Mouse (Mus musculus) heart, postnatal 14 days (tissue): ENCODE results near the gene Wnt10a. TPM values are rescaled to one million over a fixed set of nuclear protein-coding genes. Genes with fewer than 3 reads are reported as not detected.
"Not testable (repeated sequence)": the region's sequence is repeated elsewhere in the genome, so short reads cannot be mapped to it uniquely, and the experiment has no call there.

Experiments used
- DNase-seq, 2 experiments: peaks; one replicate each; pipeline ENCODE4 v3.0.0; 2021 to 2022
- intact Hi-C: fragments of 180-260 bp; cut with DNase I; formaldehyde crosslinking; loops from one replicate; pipeline ENCODE4 v1.15.1; 2025
- total RNA-seq, 2 experiments: library from RNA; stranded (reverse); gene quantifications; 2 replicates each; pipeline ENCODE4 v1.2.3; 2021

The Wnt10a gene
- total RNA-seq, 2 experiments from 2014 or later = not detected

- peak; percentile 90 to 96 for DNase-seq
These were observed 16.8 kb downstream of the Wnt10a start for GRCm38 (mm10) chr1:74808078-74808477.

GRCm38 (mm10) chr1:74809007-74809406 lies 17.7 kb downstream of the Wnt10a start:
- no peak for DNase-seq
- intact Hi-C loops = loop anchor here (2.0 kb wide), 1 partner anchor 46 kb away; no protein-coding TSS in a partner anchor

More at GRCm38 (mm10) chr1:74808078-74808477, 16.8 kb downstream of the Wnt10a start:
- intact Hi-C loops = loop anchor here (1.0 to 2.0 kb wide), 3 partner anchors 20 to 45 kb away; no protein-coding TSS in a partner anchor

- no peak for DNase-seq
- intact Hi-C loops = no loop called here
These were observed 23.8 kb downstream of the Wnt10a start for GRCm38 (mm10) chr1:74814931-74815647.

- DNase-seq, intact Hi-C loops: not testable (repeated sequence)
These were observed 24.6 kb downstream of the Wnt10a start for GRCm38 (mm10) chr1:74815965-74816364.

- peak; percentile 91 to 95 for DNase-seq
These were observed 25.4 kb downstream of the Wnt10a start for GRCm38 (mm10) chr1:74816612-74817199.

GRCm38 (mm10) chr1:74817219-74817618 lies 25.9 kb downstream of the Wnt10a start:
- no peak for DNase-seq
- intact Hi-C loops = no loop called here

More at GRCm38 (mm10) chr1:74816612-74817199, 25.4 kb downstream of the Wnt10a start:
- intact Hi-C loops = no loop called here

GRCm38 (mm10) chr1:74818509-74818908 lies 27.2 kb downstream of the Wnt10a start:
- no peak for DNase-seq
- intact Hi-C loops = no loop called here

- intact Hi-C loops, DNase-seq: not testable (repeated sequence)
These were observed 32.3 kb downstream of the Wnt10a start for GRCm38 (mm10) chr1:74823598-74823997.

- no peak for DNase-seq
- intact Hi-C loops = no loop called here
These were observed 33.4 kb downstream of the Wnt10a start for GRCm38 (mm10) chr1:74824518-74825302.

- intact Hi-C loops = no loop called here
- DNase-seq = no peak
These were observed 38.7 kb downstream of the Wnt10a start for GRCm38 (mm10) chr1:74830061-74830460.

- intact Hi-C loops = no loop called here
- DNase-seq = no peak
These were observed 41.9 kb downstream of the Wnt10a start for GRCm38 (mm10) chr1:74833255-74833654.

GRCm38 (mm10) chr1:74843090-74843489 lies 51.8 kb downstream of the Wnt10a start:
- no peak for DNase-seq
- intact Hi-C loops = no loop called here

- DNase-seq = no peak
- intact Hi-C loops = no loop called here
These were observed 55.0 kb downstream of the Wnt10a start for GRCm38 (mm10) chr1:74846341-74846740.

GRCm38 (mm10) chr1:74848946-74849345 lies 57.6 kb downstream of the Wnt10a start:
- no peak for DNase-seq
- intact Hi-C loops = no loop called here

- intact Hi-C loops = no loop called here
- DNase-seq = no peak
These were observed 58.9 kb downstream of the Wnt10a start for GRCm38 (mm10) chr1:74850251-74850650.

GRCm38 (mm10) chr1:74851001-74851775 lies 59.9 kb downstream of the Wnt10a start:
- DNase-seq = no peak
- intact Hi-C loops = no loop called here
